Mouse (Mus musculus) forebrain, embryonic 11.5 days (tissue): ENCODE results near the gene Kcnc2. TPM values are rescaled to one million over a fixed set of nuclear protein-coding genes. Genes with fewer than 3 reads are reported as not detected.

Source experiments
- ATAC-seq: fragments of 200-750 bp; cut with Nextera tagmentation; replicated peaks from 2 replicates; pipeline ENCODE4 v1.8.0; 2017; ENCODE audit warnings: moderate TSS enrichment; ENCODE audit not compliant: low FRiP score
- DNase-seq: peaks from one replicate; pipeline ENCODE4 v3.0.0-alpha.2; 2017; ENCODE audit warnings: low spot score
- H3K27ac ChIP-seq: fragments of 300-500 bp; sonication (generic); 2 replicates; pipeline ENCODE4 v1.5.1; 2014; ENCODE audit warnings: low read depth, low read length
- H3K27me3 ChIP-seq: fragments of 300-500 bp; sonication (generic); 2 replicates; pipeline ENCODE4 v1.6.1; 2014; ENCODE audit warnings: mild to moderate bottlenecking, low read length, mixed read lengths; ENCODE audit not compliant: control insufficient read depth, insufficient read depth
- H3K36me3 ChIP-seq: fragments of 300-500 bp; sonication (generic); 2 replicates; pipeline ENCODE4 v1.6.1; 2014; ENCODE audit warnings: mild to moderate bottlenecking, low read length, moderate library complexity, mixed read lengths; ENCODE audit not compliant: control insufficient read depth, insufficient read depth
- H3K4me1 ChIP-seq: fragments of 300-500 bp; sonication (generic); replicated peaks from 2 replicates; pipeline ENCODE4 v1.6.1; 2014; ENCODE audit warnings: low read length, mixed read lengths; ENCODE audit not compliant: control insufficient read depth, insufficient read depth
- H3K4me2 ChIP-seq: fragments of 300-500 bp; sonication (generic); 2 replicates; pipeline ENCODE4 v1.6.1; 2014; ENCODE audit warnings: low read depth, mild to moderate bottlenecking, low read length, moderate library complexity, mixed read lengths; ENCODE audit not compliant: severe bottlenecking
- H3K4me3 ChIP-seq: fragments of 300-500 bp; sonication (generic); 2 replicates; pipeline ENCODE4 v1.5.1; 2014; ENCODE audit warnings: low read depth, low read length
- H3K9ac ChIP-seq: fragments of 300-500 bp; sonication (generic); 2 replicates; pipeline ENCODE4 v1.6.1; 2014; ENCODE audit warnings: low read length
- H3K9me3 ChIP-seq: fragments of 300-500 bp; sonication (generic); 2 replicates; pipeline ENCODE4 v1.6.1; 2016; ENCODE audit warnings: low read length, mixed read lengths; ENCODE audit not compliant: control insufficient read depth
- WGBS: fragments of 180-500 bp; shearing (Covaris S2); extraction: QIAGEN DNeasy Blood & Tissue Kit; methylation state at CpG from one replicate; pipeline ENCODE4 v1.1.7; 2014; 5-methylcytosine and 5-hydroxymethylcytosine counted together
- polyA plus RNA-seq: library from polyadenylated mRNA; unstranded; fragments of >200 nt; fragmentation: Nextera tagmentation; extraction: Ambion mirVana; gene quantifications from 2 replicates; pipeline ENCODE4 v1.2.1, GENCODE M21; 2014

Gene Kcnc2
- polyA plus RNA-seq, 1 experiment from 2014 or later, result 1.2 TPM

DNA sequence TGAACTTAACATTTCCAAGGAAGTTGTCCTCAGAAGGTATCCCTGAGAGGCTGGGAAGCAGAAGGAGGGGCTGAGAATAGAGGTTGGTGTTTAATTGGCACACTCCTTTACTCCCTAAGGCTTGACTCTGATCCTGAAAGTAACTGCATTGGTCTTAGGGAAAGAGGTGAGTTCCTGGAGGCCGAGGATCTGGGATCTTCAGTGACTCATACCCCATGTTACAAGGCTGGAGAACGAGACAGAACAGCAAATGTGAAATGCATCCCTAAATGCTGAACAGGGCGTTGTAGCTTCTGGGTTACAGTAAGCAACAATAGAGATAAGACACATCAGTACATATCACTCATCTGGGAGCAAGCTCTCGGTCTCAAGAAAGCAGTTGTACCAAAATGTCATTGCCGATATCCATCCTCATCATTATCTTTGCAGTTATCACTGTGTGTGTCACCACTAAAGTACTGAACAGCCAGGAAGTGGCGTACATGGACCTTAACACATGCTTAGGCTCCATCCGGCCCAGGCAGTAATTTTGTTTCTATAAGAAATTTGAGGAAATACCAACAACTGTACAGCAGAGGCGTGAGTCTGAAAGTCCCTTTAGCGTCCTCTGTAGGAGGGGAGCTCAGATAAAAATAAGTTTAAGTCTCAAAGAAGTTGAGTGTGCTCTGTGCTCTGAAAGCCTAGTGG is 211.1 kb downstream of the Kcnc2 start:
- 85% methylated on average over 9 of the region's 9 CpGs for WGBS
- Histone ChIP-seq H3K4me3 (no peak overlapping the region), H3K9me3 (no peaks in the 10 kb centered on the region), H3K27me3 (no peaks in the 10 kb centered on the region), H3K4me2 (no peak overlapping the region), H3K4me1 (no peaks in the 10 kb centered on the region), H3K27ac (no peak overlapping the region), H3K9ac (no peak overlapping the region), H3K36me3 (no peaks in the 10 kb centered on the region)
- DNase-seq, result no peak
- ATAC-seq, result no peak

DNA sequence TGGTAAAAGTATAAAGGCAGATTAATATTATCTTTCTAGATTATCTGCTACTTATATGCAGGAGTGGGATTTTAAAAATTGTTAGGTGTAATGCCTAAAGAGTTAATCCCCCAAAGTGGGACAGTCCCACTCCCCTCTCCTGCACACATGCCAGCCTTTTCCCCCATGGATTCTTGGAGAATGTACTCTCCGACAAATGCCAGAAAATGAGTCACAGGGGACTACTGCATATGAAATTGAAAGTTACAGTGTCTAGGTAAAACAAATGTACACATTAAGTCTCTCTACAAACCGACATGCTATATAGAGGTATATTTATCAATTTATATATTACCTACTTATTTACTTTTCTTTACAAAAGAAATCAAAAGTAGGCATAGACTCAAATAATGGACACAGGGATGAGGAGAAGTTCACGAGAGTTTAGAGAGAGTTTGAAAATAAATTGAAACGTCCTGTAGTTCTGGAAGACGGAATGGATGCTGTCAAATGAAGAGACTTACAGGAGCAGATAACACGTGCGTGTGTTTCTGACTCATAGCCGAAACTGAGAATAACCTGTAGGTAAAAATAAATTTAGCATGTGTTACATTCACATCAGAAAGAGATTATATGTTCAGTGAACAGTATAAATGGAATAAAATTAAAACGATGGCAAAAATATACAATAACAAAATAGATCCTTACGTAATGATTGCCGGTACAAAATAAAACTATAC is 213.6 kb downstream of the Kcnc2 start:
- no peak overlapping the region for H3K4me2 ChIP-seq
- no peak overlapping the region for H3K4me3 ChIP-seq
- no peak overlapping the region for H3K9ac ChIP-seq
- H3K27me3 ChIP-seq, result no peaks in the 10 kb centered on the region
- ATAC-seq (no peak), DNase-seq (no peak)
- no peaks in the 10 kb centered on the region for H3K4me1 ChIP-seq
- H3K9me3 ChIP-seq, result no peaks in the 10 kb centered on the region
- H3K27ac ChIP-seq, result no peak overlapping the region
- 91% methylated on average over 11 of the region's 11 CpGs for WGBS
- H3K36me3 ChIP-seq, result no peaks in the 10 kb centered on the region

DNA sequence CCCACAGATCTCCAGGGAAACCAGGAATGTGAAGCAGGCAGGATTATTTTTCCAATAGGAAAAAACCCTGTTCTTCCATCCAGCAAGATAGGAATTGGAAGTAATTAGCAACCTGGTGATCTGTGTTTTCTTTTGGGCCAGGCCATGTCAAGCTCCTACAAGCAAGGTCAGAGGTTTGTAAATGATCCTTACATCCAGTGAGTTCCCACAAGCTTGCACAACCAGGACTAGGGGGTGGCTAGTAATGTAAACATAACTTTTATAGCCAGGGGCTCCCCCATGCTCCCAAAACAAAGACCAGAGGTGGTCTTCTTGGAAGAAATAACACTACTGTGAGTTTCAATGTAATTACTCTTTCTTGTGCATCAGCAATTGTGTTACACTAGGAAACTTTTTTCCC is 214.9 kb downstream of the Kcnc2 start:
- Histone ChIP-seq H3K27ac (no peak overlapping the region), H3K27me3 (no peaks in the 10 kb centered on the region), H3K4me2 (no peak overlapping the region), H3K4me1 (no peaks in the 10 kb centered on the region), H3K36me3 (no peaks in the 10 kb centered on the region), H3K4me3 (no peak overlapping the region), H3K9me3 (no peaks in the 10 kb centered on the region), H3K9ac (no peak overlapping the region)
- DNase-seq, result no peak
- ATAC-seq, result no peak

DNA sequence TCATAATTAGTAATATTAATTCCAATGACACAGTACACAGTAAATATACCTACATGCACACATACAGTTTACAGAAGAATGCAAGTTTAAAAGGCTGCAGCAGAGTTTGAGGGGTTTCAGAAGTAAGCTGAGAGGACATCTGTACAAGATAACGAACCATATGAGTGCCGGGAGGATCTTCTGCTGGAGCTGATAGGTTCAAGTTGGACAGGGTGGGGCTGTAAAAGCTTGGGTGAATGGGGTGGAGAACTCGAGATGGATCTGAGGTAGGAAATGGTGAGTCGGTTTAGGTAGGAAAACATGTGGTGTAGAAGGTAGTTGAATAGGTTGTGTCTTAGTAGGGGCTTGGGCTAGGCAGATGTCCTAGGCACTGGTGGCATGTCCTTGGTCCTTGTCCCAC is 217.8 kb downstream of the Kcnc2 start:
- no peak overlapping the region for H3K4me2 ChIP-seq
- H3K27ac ChIP-seq, result no peak overlapping the region
- no peaks in the 10 kb centered on the region for H3K9me3 ChIP-seq
- no peaks in the 10 kb centered on the region for H3K36me3 ChIP-seq
- H3K27me3 ChIP-seq, result no peaks in the 10 kb centered on the region
- 86% methylated on average over 4 of the region's 4 CpGs for WGBS
- H3K9ac ChIP-seq, result no peak overlapping the region
- H3K4me3 ChIP-seq, result no peak overlapping the region
- DNase-seq (no peak), ATAC-seq (no peak)
- H3K4me1 ChIP-seq, result no peaks in the 10 kb centered on the region

Other genes starting within 250 kb of the Kcnc2 start
- gene Glipr1l1, start 210.9 kb upstream of the Kcnc2 start, polyA plus RNA-seq, result not detected in 2 replicates
- gene Glipr1l2, start 187.8 kb upstream of the Kcnc2 start, polyA plus RNA-seq, result not detected in 2 replicates
- not detected in 2 replicates for gene Glipr1l3, start 110.8 kb upstream of the Kcnc2 start, polyA plus RNA-seq
- 0.13 and 0.27 TPM in 2 replicates for gene Caps2, start 107.5 kb upstream of the Kcnc2 start, polyA plus RNA-seq